Mouse (Mus musculus) liver, adult 2 months (tissue): ENCODE measurements at regions not wholly inside any gene's neighbourhood (a gene's known extent, or its start where the extent isn't known, plus 50 kb on each side); places are given as distances from the start of the nearest gene placed in this dataset.

Experiments used
- DNase-seq: peaks from one replicate; pipeline ENCODE4 v3.0.0-alpha.2; 2011; ENCODE audit warnings: low read depth, low spot score; ENCODE audit errors: extremely low read depth
- H3K27ac ChIP-seq: fragments of 200-500 bp; replicated peaks from 2 replicates; pipeline ENCODE4 v1.5.1; 2012; ENCODE audit warnings: low read depth, mild to moderate bottlenecking, control low read depth, inconsistent platforms, low read length; ENCODE audit not compliant: insufficient read depth
- H3K27me3 ChIP-seq: fragments of 200-500 bp; 2 replicates; pipeline ENCODE4 v1.6.1; 2012; ENCODE audit warnings: mild to moderate bottlenecking, moderate library complexity, low read length, inconsistent platforms; ENCODE audit not compliant: control insufficient read depth, insufficient read depth
- H3K36me3 ChIP-seq: fragments of 200-500 bp; 2 replicates; pipeline ENCODE4 v1.6.1; 2012; ENCODE audit warnings: low read length, inconsistent platforms; ENCODE audit not compliant: control insufficient read depth, insufficient read depth
- H3K4me1 ChIP-seq: fragments of 200-500 bp; 2 replicates; pipeline ENCODE4 v1.6.1; 2011; ENCODE audit warnings: low read length; ENCODE audit not compliant: control insufficient read depth, insufficient read depth
- H3K4me3 ChIP-seq: fragments of 200-500 bp; 2 replicates; pipeline ENCODE4 v1.5.1; 2011; ENCODE audit warnings: low read depth, mild to moderate bottlenecking, control low read depth, low read length, moderate library complexity; ENCODE audit not compliant: insufficient read depth
- H3K79me2 ChIP-seq: fragments of 200-500 bp; 2 replicates; pipeline ENCODE4 v1.6.1; 2012; ENCODE audit warnings: inconsistent platforms, mild to moderate bottlenecking, low read length, moderate library complexity; ENCODE audit not compliant: control insufficient read depth, insufficient read depth
- H3K9ac ChIP-seq: fragments of 200-500 bp; 2 replicates; pipeline ENCODE4 v1.6.1; 2012; ENCODE audit warnings: low read depth, mild to moderate bottlenecking, control low read depth, inconsistent platforms, low read length
- CTCF ChIP-seq: fragments of 200-500 bp; IDR thresholded peaks from 2 replicates; pipeline ENCODE4 v1.5.1; 2011; ENCODE audit warnings: low read depth, low read length, control low read depth
- POLR2A ChIP-seq: fragments of 200-500 bp; IDR thresholded peaks from 2 replicates; pipeline ENCODE4 v1.6.1; 2011; ENCODE audit warnings: low read length, control low read depth; ENCODE audit not compliant: insufficient read depth; ENCODE audit errors: extremely low read depth
- WGBS: fragments of 180-500 bp; shearing (Covaris S2); methylation state at CpG from one replicate; pipeline ENCODE4 v1.1.7; 2018; 5-methylcytosine and 5-hydroxymethylcytosine counted together

DNA sequence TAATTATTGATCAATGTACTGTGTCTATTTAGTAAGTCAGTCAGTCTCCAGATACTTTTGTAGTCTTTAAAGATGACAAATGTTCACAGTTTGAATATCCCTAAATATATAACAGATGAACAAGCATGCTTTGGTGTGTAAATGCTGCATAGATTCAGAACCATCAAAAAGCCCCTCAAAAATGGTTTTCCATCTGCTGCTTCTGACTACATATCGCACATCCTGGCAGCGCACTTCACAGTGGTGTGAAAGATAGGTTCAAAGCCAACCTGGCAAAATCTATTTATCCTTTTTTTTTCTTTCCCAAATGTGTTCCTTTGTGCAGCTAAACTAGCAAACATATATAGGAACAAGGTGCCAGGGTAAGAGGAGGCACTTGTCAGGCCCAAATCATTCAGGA lies 472.9 kb downstream of the Hsfy2 start:
- Histone ChIP-seq H3K79me2 (no peaks in the 10 kb centered on the region), H3K27ac (no peak overlapping the region), H3K4me1 (no peaks in the 10 kb centered on the region), H3K36me3 (no peaks in the 10 kb centered on the region), H3K27me3 (no peaks in the 10 kb centered on the region), H3K9ac (no peak overlapping the region), H3K4me3 (no peak overlapping the region)
- 91% methylated on average over 2 of the region's 2 CpGs for WGBS
- TF ChIP-seq CTCF (no peak), POLR2A (no peak)
- DNase-seq = no peak

DNA sequence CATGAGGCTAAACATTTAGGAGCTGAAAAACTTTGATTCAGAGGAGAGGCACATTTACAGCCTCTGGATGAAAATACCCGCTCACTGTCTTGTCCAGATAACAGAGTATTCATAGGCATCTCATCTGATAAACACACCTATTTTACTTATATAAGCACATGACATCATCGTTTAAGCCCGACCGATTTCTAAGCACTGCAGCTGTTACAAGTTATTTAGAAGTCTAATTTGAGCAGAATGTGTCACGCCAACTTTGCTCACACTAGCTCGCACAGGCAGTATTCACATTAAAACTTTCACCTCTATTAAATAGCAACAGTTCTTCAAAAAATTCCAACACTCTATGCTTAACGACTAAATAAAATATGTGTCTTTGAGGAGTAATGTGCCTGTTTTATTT lies 506.3 kb downstream of the Hsfy2 start:
- no peak for DNase-seq
- Histone ChIP-seq H3K27ac (no peak overlapping the region), H3K9ac (no peak overlapping the region), H3K4me3 (no peak overlapping the region), H3K4me1 (no peaks in the 10 kb centered on the region), H3K27me3 (no peaks in the 10 kb centered on the region), H3K36me3 (no peaks in the 10 kb centered on the region), H3K79me2 (no peaks in the 10 kb centered on the region)
- 85% methylated on average over 7 of the region's 7 CpGs for WGBS
- TF ChIP-seq CTCF (no peak), POLR2A (no peak)

DNA sequence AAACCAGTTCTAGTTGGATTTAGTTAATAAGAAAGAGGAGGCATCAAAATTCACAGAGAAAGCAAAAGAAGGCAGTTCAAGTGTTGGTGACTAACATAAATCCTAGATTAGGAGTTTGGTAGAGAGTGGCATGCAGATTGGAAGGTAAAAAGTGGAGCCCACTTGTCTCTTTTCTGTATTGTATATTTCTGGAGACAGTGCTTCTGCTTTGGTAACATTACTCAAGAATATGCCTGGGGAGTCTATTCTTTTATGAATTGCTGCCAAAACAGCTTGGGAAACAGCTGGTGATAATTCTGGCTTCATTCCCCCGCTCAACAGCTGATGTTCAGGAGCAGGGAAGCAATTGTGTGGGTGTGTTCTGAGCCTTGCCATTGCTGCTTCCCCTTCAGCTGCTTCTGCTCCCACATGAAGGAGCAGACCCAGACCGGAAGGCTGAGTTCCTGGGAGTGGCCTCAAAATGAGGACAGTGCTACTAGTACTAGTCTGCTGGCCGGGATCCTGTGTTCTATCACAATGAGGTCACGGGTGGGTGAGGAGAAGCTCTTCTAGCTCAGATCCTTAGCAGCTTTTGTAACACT lies 547.9 kb downstream of the Hsfy2 start:
- no peak overlapping the region for H3K27ac ChIP-seq
- H3K4me3 ChIP-seq = no peak overlapping the region
- TF ChIP-seq POLR2A (no peak), CTCF (no peak)
- WGBS = 51% methylated on average over 4 of the region's 4 CpGs
- DNase-seq = peak; percentile 6
- no peak overlapping the region for H3K9ac ChIP-seq
- H3K4me1 ChIP-seq = no peaks in the 10 kb centered on the region
- no peaks in the 10 kb centered on the region for H3K79me2 ChIP-seq
- no peaks in the 10 kb centered on the region for H3K27me3 ChIP-seq
- H3K36me3 ChIP-seq = no peaks in the 10 kb centered on the region

DNA sequence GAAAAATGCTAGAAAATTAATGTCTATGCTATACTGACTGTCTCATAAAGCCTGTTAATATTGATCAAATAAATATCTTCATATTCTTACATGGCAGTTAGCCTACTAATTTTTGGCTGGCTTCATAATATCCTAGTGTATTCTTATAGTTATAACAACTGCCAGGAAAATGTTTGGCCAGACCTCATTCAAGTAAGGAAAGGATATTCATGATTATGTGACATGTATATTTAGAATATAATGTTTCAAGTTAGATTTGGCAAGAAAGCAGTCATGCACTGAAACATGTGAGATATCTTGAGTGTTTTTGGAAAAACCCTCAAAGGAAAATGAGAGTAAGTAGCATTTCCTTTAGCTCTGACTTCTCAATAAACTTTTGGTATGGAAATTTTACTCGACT lies 548.9 kb downstream of the Hsfy2 start:
- TF ChIP-seq POLR2A = no peak
- no peak for TF ChIP-seq CTCF
- DNase-seq = no peak
- 57% methylated on average over 1 of the region's 1 CpGs for WGBS
- Histone ChIP-seq H3K79me2 (no peaks in the 10 kb centered on the region), H3K4me1 (no peaks in the 10 kb centered on the region), H3K27me3 (no peaks in the 10 kb centered on the region), H3K36me3 (no peaks in the 10 kb centered on the region), H3K27ac (no peak overlapping the region), H3K4me3 (no peak overlapping the region), H3K9ac (no peak overlapping the region)

DNA sequence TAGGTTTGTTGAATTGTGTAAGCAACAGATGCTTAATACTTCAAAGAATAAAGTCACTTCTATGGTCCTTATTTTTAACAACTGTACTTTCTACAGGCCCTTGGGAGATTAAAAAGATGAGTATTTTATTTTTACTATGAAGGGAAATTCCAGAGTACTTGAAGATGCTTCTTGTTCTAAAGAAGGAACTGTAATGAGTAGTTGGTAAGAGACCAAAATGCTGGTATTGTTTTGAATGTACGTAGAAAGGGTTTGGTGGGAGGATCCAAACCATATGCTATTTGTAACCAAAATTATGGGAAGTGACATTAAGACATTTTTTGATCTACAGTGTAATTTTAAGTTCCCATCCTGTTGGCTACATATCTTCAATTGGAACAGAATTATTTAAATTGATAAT lies 560.5 kb downstream of the Hsfy2 start:
- TF ChIP-seq CTCF (no peak), POLR2A (no peak)
- H3K4me1 ChIP-seq = no peaks in the 10 kb centered on the region
- H3K79me2 ChIP-seq = no peaks in the 10 kb centered on the region
- WGBS = 92% methylated on average over 1 of the region's 1 CpGs
- H3K36me3 ChIP-seq = no peaks in the 10 kb centered on the region
- H3K27ac ChIP-seq = no peak overlapping the region
- DNase-seq = no peak
- no peak overlapping the region for H3K9ac ChIP-seq
- no peak overlapping the region for H3K4me3 ChIP-seq
- H3K27me3 ChIP-seq = no peaks in the 10 kb centered on the region

DNA sequence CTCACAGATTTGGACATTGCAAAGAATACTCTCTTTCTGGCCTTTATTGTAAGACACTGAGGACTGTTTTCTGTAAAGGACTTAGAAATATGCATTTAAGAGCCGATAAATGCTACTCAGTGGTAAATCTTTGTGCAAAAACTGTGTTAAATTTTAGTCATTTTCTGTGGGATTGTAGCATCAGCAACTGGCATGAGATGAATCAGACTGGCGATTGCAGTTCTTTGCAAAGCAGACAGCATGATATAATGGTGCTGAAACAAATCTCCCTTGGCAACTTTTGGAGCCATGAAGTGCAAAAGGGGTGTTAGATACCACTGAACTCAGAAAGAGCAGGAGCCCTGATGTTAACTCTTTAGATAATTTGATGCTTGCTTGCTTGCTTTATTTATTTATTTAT lies 565.0 kb downstream of the Hsfy2 start:
- Histone ChIP-seq H3K4me1 (no peaks in the 10 kb centered on the region), H3K4me3 (no peak overlapping the region), H3K79me2 (no peaks in the 10 kb centered on the region), H3K36me3 (no peaks in the 10 kb centered on the region), H3K27ac (no peak overlapping the region), H3K27me3 (no peaks in the 10 kb centered on the region), H3K9ac (no peak overlapping the region)
- DNase-seq = no peak
- 80% methylated on average over 2 of the region's 2 CpGs for WGBS
- TF ChIP-seq CTCF = no peak
